Mouse (Mus musculus) MEL (cell line): ENCODE measurements at regions not wholly inside any gene's neighbourhood (a gene's known extent, or its start where the extent isn't known, plus 50 kb on each side); places are given as distances from the start of the nearest gene placed in this dataset.

Experiments
- DNase-seq: peaks from one replicate; pipeline ENCODE4 v3.0.0; 2011; ENCODE audit warnings: low read depth, low spot score
- H3K27ac ChIP-seq: 2 replicates; pipeline ENCODE4 v1.5.1; 2012; ENCODE audit warnings: low read depth, mild to moderate bottlenecking, control low read depth, low read length, moderate library complexity; ENCODE audit not compliant: control insufficient read depth
- H3K27me3 ChIP-seq, 2 experiments: fragments of 150-350 bp in 1 of 2; sonication (generic) in 1 of 2; 2 replicates each; pipeline ENCODE4 v1.6.1; 2012; ENCODE audit warnings: low read length in 2 of 2, mild to moderate bottlenecking in 2 of 2, improper control_type of control experiment in 1 of 2, moderate library complexity in 1 of 2; ENCODE audit not compliant: insufficient read depth in 2 of 2, control insufficient read depth in 1 of 2
- H3K36me3 ChIP-seq, 2 experiments: 2 replicates each; pipeline ENCODE4 v1.6.1; 2012 to 2014; ENCODE audit warnings: low read length in 2 of 2, improper control_type of control experiment in 1 of 2, inconsistent platforms in 1 of 2, mild to moderate bottlenecking in 1 of 2; ENCODE audit not compliant: insufficient read depth in 2 of 2, control insufficient read depth in 1 of 2
- H3K4me1 ChIP-seq, 2 experiments: fragments of 150-350 bp in 1 of 2; sonication (generic) in 1 of 2; 2 replicates each; pipeline ENCODE4 v1.6.1; 2012; ENCODE audit warnings: low read length in 2 of 2, improper control_type of control experiment in 1 of 2, mild to moderate bottlenecking in 1 of 2; ENCODE audit not compliant: insufficient read depth in 2 of 2, control insufficient read depth in 1 of 2
- H3K4me3 ChIP-seq, 2 experiments: fragments of 150-350 bp in 1 of 2; sonication (generic) in 1 of 2; 2 replicates each; pipeline ENCODE4 v1.5.1; 2012; ENCODE audit warnings: low read depth in 2 of 2, low read length in 2 of 2, mild to moderate bottlenecking in 2 of 2, moderate library complexity in 2 of 2, control low read depth in 1 of 2, improper control_type of control experiment in 1 of 2; ENCODE audit not compliant: control insufficient read depth in 1 of 2, insufficient read depth in 1 of 2
- H3K79me2 ChIP-seq: 2 replicates; pipeline ENCODE4 v1.6.1; 2012; ENCODE audit warnings: mild to moderate bottlenecking, low read length, moderate library complexity; ENCODE audit not compliant: control insufficient read depth, poor library complexity, insufficient read depth
- H3K9ac ChIP-seq: 2 replicates; pipeline ENCODE4 v1.6.1; 2012; ENCODE audit warnings: low read depth, mild to moderate bottlenecking, control low read depth, low read length, moderate library complexity; ENCODE audit not compliant: control insufficient read depth, poor library complexity, severe bottlenecking
- H3K9me3 ChIP-seq: fragments of 150-350 bp; sonication (generic); replicated peaks from 2 replicates; pipeline ENCODE4 v1.6.1; 2012; ENCODE audit warnings: mild to moderate bottlenecking, low read length, improper control_type of control experiment, moderate library complexity; ENCODE audit not compliant: insufficient read depth
- CTCF ChIP-seq, 3 experiments: IDR thresholded peaks in 2 of 3; conservative IDR thresholded peaks in 1 of 3; 2 replicates each; pipeline ENCODE4 v1.5.1; 2011 to 2012; ENCODE audit warnings: low read length in 3 of 3, low read depth in 2 of 3, mild to moderate bottlenecking in 2 of 3, improper control_type of control experiment in 1 of 3, inconsistent platforms in 1 of 3, mixed read lengths in 1 of 3, moderate library complexity in 1 of 3; ENCODE audit not compliant: control insufficient read depth in 1 of 3, insufficient read depth in 1 of 3, poor library complexity in 1 of 3, severe bottlenecking in 1 of 3
- E2F4 ChIP-seq: IDR thresholded peaks from 2 replicates; pipeline ENCODE4 v1.6.1; 2011; ENCODE audit warnings: low read depth, low read length, improper control_type of control experiment, borderline replicate concordance
- ELF1 ChIP-seq: IDR thresholded peaks from 2 replicates; pipeline ENCODE4 v1.6.1; 2014; ENCODE audit warnings: low read depth, mild to moderate bottlenecking, inconsistent platforms, low read length, improper control_type of control experiment, moderate library complexity
- EP300 ChIP-seq, 2 experiments: IDR thresholded peaks; 2 replicates each; pipeline ENCODE4 v1.6.1; 2011; ENCODE audit warnings: improper control_type of control experiment in 2 of 2, low read length in 2 of 2, low read depth in 1 of 2, mild to moderate bottlenecking in 1 of 2
- GABPA ChIP-seq: IDR thresholded peaks from 2 replicates; pipeline ENCODE4 v1.6.1; 2012; ENCODE audit warnings: low read depth, mild to moderate bottlenecking, inconsistent platforms, low read length, improper control_type of control experiment, moderate library complexity
- MAFK ChIP-seq: IDR thresholded peaks from 2 replicates; pipeline ENCODE4 v1.6.1; 2011; ENCODE audit warnings: low read depth, mild to moderate bottlenecking, low read length, improper control_type of control experiment, borderline replicate concordance
- MAZ ChIP-seq: IDR thresholded peaks from 2 replicates; pipeline ENCODE4 v1.6.1; 2012; ENCODE audit warnings: low read depth, mild to moderate bottlenecking, inconsistent platforms, low read length, improper control_type of control experiment
- MEF2A ChIP-seq: IDR thresholded peaks from 2 replicates; pipeline ENCODE4 v1.6.1; 2014; ENCODE audit warnings: low read depth, mild to moderate bottlenecking, inconsistent platforms, low read length, improper control_type of control experiment; ENCODE audit not compliant: poor library complexity, insufficient replicate concordance, severe bottlenecking; ENCODE audit errors: extremely low read depth
- MXI1 ChIP-seq: IDR thresholded peaks from 2 replicates; pipeline ENCODE4 v1.6.1; 2011; ENCODE audit warnings: mild to moderate bottlenecking, low read depth, low read length, improper control_type of control experiment
- RCOR1 ChIP-seq: IDR thresholded peaks from 2 replicates; pipeline ENCODE4 v1.6.1; 2012; ENCODE audit warnings: low read depth, mild to moderate bottlenecking, inconsistent platforms, low read length, improper control_type of control experiment
- SIN3A ChIP-seq: IDR thresholded peaks from 2 replicates; pipeline ENCODE4 v1.6.1; 2012; ENCODE audit warnings: low read length, improper control_type of control experiment, inconsistent platforms
- TCF12 ChIP-seq: IDR thresholded peaks from 2 replicates; pipeline ENCODE4 v1.6.1; 2014; ENCODE audit warnings: low read depth, mild to moderate bottlenecking, inconsistent platforms, low read length, improper control_type of control experiment, moderate library complexity
- UBTF ChIP-seq: IDR thresholded peaks from 2 replicates; pipeline ENCODE4 v1.6.1; 2012; ENCODE audit warnings: low read depth, mild to moderate bottlenecking, inconsistent platforms, low read length, improper control_type of control experiment, moderate library complexity, borderline replicate concordance; ENCODE audit not compliant: insufficient read depth
- USF2 ChIP-seq, 2 experiments: IDR thresholded peaks; 2 replicates each; pipeline ENCODE4 v1.6.1; 2011 to 2012; ENCODE audit warnings: improper control_type of control experiment in 2 of 2, low read length in 2 of 2, borderline replicate concordance in 1 of 2, inconsistent platforms in 1 of 2, low read depth in 1 of 2, mild to moderate bottlenecking in 1 of 2; ENCODE audit not compliant: insufficient read depth in 1 of 2
- ZC3H11A ChIP-seq: IDR thresholded peaks from 2 replicates; pipeline ENCODE4 v1.6.1; 2012; ENCODE audit warnings: low read depth, mild to moderate bottlenecking, inconsistent platforms, low read length, improper control_type of control experiment
- ZKSCAN1 ChIP-seq: IDR thresholded peaks from 2 replicates; pipeline ENCODE4 v1.6.1; 2012; ENCODE audit warnings: low read depth, mild to moderate bottlenecking, inconsistent platforms, low read length, improper control_type of control experiment, moderate library complexity

- H3K36me3 ChIP-seq: no peaks in the 10 kb centered on the region
- no peak overlapping the region for H3K9ac ChIP-seq
- DNase-seq: no peak
- H3K4me3 ChIP-seq: no peak overlapping the region
- H3K9me3 ChIP-seq: no peaks in the 10 kb centered on the region
- H3K4me1 ChIP-seq: no peaks in the 10 kb centered on the region
- H3K27ac ChIP-seq: no peak overlapping the region
- H3K27me3 ChIP-seq: no peaks in the 10 kb centered on the region
- H3K79me2 ChIP-seq: no peaks in the 10 kb centered on the region
- TF ChIP-seq TCF12 (no peak), UBTF (no peak), EP300 (IDR thresholded peaks at IDR 0.05; ENCODE audit: low read depth in 1 of 2, low read length in 2 of 2) (no peak), MAFK (no peak), MXI1 (no peak), ZC3H11A (no peak), CTCF (IDR thresholded peaks at IDR 0.05 in 2 of 3, conservative IDR thresholded peaks at IDR 0.05 in 1 of 3; ENCODE audit: control insufficient read depth in 1 of 3, insufficient read depth in 1 of 3, low read depth in 2 of 3, low read length in 3 of 3, poor library complexity in 1 of 3, severe bottlenecking in 1 of 3) (no peak), MEF2A (no peak), MAZ (no peak), RCOR1 (no peak), SIN3A (no peak), ZKSCAN1 (no peak), E2F4 (no peak), USF2 (IDR thresholded peaks at IDR 0.05; ENCODE audit: borderline replicate concordance in 1 of 2, insufficient read depth in 1 of 2, low read depth in 1 of 2, low read length in 2 of 2) (no peak), ELF1 (no peak)
Measured at GRCm38 (mm10) chr13:16281777-16282176, 270.1 kb downstream of the Inhba start.

GRCm38 (mm10) chr13:16282230-16282629 lies 270.6 kb downstream of the Inhba start:
- Histone ChIP-seq H3K79me2 (no peaks in the 10 kb centered on the region), H3K4me3 (no peak overlapping the region), H3K27me3 (no peaks in the 10 kb centered on the region), H3K36me3 (no peaks in the 10 kb centered on the region), H3K4me1 (no peaks in the 10 kb centered on the region), H3K9ac (no peak overlapping the region), H3K9me3 (no peaks in the 10 kb centered on the region), H3K27ac (no peak overlapping the region)
- DNase-seq: no peak
- no peak for TF ChIP-seq MEF2A
- no peak for TF ChIP-seq GABPA
- no peak for TF ChIP-seq RCOR1
- no peak for TF ChIP-seq USF2 (IDR thresholded peaks at IDR 0.05; ENCODE audit: borderline replicate concordance in 1 of 2, insufficient read depth in 1 of 2, low read depth in 1 of 2, low read length in 2 of 2)
- TF ChIP-seq MAFK: no peak
- TF ChIP-seq E2F4: no peak
- no peak for TF ChIP-seq ZC3H11A
